Mouse (Mus musculus): ENCODE measurements around the gene Zbtb43.

- no peak for TF ChIP-seq EP300 (IDR thresholded peaks at IDR 0.05; ENCODE audit: insufficient read depth, low read depth, low read length)
- no peak for TF ChIP-seq CTCF (IDR thresholded peaks at IDR 0.05)
These were observed 65.7 kb downstream of the Zbtb43 start for GRCm38 (mm10) chr2:33402638-33403037.

Measured in heart, adult 2 months (tissue).